Mouse (Mus musculus) ovary, postnatal 10 days (tissue): ENCODE results near the gene Sgpp2.

Experiments used
- DNase-seq: peaks from one replicate; pipeline ENCODE4 v3.0.0; 2022; ENCODE audit warnings: low spot score

Gene Sgpp2

GRCm38 (mm10) chr1:78451070-78451854 is 141.1 kb downstream of the Sgpp2 start:
- DNase-seq = no peak

GRCm38 (mm10) chr1:78452544-78452943 is 142.4 kb downstream of the Sgpp2 start:
- DNase-seq = no peak

GRCm38 (mm10) chr1:78453886-78454285 is 143.7 kb downstream of the Sgpp2 start:
- DNase-seq = no peak

- no peak for DNase-seq
These were observed 144.5 kb downstream of the Sgpp2 start for GRCm38 (mm10) chr1:78454659-78455058.
